Mouse (Mus musculus) T-cell, adult 2 months (primary cell): ENCODE measurements around the gene Slc25a30.

Source experiments
- DNase-seq: peaks from one replicate; pipeline ENCODE4 v3.0.0; 2022; ENCODE audit warnings: low spot score

The Slc25a30 gene

DNA sequence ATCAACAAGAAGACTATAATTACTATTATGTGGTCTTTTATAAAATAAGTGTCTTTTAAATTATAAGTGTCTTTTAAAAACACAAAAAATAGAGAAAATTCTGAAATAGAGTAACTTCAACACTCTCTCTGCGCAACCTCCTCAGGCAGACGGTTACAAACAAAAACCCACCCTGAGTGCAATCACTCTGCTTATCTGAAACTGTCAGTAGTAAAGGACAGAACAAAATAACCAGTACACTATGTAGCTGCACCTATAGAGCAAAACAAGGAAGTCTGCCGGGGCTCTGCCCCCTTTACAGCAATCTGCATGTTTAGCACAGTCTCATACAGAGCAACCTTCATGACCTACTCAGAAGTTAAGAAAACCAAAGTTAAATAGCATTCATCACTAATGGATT lies 44.9 kb downstream of the Slc25a30 start:
- no peak for DNase-seq

DNA sequence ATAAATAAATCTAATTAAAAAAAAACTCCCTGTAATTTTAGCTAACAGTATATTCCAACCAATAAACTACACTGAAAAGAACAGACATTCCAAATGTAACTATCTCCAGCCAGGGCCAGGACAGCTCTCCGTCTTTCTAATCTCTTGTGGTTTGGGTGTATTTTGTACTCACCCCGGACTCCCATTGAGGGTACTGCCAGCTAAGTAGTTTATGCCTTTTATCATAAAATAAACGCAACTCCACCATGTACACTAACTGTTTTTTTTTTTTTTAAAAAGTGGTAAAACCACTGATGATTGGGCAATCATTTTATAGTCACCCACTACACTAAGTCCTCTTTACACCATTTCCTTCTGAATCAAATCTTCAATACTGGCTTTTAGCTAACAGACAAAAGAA lies 51.2 kb downstream of the Slc25a30 start:
- DNase-seq = no peak

DNA sequence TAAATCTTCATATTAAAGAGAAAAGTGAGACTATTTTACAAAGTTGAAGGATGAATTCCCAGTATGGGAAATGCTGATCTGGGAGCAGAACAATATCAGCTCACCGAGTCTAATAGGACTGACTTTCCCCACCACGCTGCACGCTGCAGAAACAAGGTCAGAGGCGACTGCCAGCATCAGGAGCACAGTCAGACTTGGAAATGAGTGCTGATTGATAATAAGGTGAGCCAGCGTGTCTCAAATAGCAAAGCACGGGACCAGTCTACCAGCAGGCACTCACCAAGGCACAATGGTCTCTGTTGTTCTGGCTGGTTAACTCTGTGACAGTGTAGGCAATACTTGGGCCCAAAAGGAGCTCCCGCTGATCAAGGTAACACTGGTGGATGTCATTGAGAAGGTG lies 54.2 kb downstream of the Slc25a30 start:
- DNase-seq = no peak

DNA sequence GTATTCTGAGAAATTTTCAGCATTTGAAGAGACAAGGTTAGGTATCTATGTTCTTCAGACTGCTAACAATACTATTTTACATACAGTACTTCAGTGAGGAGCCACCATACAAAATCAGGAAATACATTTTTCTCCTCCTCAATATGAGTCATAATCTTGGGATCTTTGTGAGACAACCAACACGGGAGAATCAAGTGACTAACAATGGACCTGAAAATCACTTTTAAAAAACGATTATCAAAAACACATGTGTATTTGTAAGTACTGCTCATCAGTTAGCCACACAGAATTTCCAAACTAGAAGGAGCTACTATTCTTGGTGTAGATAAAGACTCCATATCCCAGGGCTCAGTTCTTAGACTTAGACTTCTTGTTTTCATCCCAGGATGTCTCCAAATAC lies 55.5 kb downstream of the Slc25a30 start:
- DNase-seq = no peak

DNA sequence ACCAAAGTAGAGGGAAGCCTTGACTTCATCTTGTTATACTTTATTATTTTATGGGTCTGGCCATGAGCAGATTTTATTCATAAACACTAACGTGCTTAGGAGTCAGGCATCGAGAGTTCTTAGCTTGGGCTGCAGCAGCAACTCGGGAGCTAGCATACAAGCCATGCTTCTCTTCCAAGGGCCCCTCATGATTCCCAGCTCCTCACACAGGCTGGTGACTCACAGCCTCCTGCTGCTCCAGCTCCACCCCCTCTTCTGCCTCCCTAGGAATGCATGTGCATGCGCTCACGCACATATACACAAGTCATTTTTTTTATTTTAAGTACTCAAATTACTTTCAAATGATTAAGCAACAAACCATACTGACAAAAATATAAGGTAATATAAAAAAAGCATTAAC lies 58.7 kb downstream of the Slc25a30 start:
- DNase-seq = no peak

DNA sequence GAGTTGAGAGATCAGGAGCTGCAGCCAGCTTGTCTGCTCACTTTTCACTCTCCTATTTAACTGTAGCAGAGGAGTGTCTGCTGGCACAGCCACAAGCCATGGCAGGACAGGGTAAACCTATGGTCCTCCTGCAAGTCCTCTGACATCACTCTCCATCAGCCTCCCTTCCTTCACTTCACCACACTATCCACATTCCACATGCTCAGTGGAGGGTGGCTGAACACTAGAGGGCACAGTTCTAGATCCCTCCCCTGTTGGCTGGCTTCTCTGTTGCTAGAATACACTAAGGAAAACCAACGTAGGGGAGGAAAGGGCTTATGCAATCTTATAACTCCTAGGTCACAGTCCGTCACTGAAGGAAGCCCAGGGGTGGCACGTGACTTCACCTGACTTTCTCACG lies 59.8 kb downstream of the Slc25a30 start:
- DNase-seq = no peak

DNA sequence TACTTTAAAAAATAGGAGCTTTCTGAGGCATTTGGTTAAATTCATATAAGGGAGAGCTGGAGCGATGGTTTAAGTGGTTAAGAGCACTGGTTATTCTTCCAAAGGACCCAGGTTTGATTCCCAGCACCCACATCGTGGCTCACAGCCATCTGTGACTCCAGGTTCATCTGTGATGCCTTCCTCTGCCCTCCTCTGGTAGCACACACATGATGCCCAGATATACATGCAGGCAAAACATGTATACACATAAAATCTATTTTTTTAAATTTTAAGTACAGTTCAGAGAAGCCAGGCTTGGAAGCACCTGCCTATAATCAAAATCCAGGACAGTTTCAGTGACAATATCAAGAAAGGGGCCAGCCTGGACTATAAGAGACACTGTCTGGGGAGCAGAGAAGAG lies 64.0 kb downstream of the Slc25a30 start:
- DNase-seq = no peak

DNA sequence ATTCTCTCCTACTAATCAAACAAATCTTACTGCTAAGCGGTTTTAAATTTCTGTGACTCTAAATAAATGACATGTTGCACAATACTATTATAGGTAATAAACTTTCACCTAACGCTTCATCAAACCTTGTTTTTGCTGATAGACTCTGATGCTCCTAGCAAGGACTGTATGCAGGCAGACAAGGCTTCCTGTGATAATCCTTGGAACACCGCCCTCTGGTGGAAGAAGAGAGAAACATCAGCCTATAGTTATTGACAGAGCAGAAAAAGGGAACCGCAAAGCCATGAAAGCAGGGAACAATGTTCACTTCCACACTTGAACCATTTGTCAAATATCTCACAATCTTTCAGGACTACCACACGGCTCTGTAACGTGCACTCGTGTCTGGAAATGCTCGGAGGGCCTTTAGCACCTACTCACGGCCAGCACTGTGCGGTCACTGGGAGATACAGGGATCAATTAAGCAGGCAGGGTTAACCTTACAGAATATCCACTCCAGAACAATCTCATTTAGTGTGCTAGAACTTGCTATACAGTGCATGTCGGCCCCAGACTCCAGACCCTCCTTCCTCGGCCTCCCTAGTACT lies 64.8 kb downstream of the Slc25a30 start:
- peak; percentile 62 for DNase-seq

DNA sequence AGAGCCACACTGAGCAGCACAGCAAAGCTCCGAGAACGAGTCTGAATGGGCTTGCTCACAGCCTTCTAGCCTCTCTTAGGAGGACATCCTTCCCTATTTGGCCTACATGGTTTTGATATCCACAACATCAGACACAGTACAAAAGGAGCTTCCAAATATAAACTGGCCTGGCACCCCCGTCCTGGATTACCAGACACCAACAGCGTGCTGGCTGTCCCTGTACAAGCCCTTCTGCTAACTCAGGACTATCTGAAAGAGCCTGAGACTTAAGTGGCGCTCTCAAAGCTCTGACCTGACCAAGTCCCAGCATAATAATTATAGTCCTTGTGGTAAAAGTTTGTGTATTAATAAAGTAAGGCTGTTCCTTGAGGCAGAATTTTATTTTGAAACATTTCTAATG lies 66.7 kb downstream of the Slc25a30 start:
- no peak for DNase-seq

DNA sequence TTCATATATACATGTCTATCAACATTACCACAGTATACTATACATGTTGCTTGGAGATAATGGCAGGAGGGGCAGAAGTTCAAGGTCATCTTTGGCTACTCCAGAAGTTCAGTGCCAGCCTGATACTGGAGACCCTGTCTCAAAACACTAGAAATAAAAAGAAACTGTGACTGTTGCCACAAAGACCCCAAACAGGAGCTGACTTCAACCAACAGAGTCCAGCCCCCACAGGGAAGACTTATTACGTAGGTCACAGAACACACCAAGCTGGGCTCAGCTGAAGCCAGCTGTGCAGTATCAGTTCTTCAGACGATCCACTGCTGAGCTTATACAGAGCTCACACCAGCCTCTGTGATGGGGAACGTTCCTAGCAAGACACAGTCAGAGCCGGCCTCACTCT lies 70.4 kb downstream of the Slc25a30 start:
- no peak for DNase-seq

DNA sequence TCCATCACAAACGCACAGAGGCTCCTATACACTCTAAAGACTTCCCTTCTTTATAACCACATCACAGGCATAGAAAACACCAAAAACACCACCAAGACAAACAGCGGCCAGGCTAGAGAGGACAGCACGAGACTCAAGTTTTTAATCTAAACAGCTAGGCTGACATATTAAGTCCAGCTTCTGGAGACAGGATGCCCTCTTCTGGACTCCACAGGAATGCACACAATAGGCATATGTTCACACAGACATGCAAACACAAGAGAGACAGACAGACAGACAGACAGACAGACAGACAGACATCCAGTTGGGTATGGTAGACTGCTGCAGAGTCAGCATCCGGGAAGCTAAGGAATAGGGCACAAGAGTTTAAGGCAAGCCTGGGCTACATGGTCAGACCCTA lies 73.2 kb downstream of the Slc25a30 start:
- DNase-seq = no peak

DNA sequence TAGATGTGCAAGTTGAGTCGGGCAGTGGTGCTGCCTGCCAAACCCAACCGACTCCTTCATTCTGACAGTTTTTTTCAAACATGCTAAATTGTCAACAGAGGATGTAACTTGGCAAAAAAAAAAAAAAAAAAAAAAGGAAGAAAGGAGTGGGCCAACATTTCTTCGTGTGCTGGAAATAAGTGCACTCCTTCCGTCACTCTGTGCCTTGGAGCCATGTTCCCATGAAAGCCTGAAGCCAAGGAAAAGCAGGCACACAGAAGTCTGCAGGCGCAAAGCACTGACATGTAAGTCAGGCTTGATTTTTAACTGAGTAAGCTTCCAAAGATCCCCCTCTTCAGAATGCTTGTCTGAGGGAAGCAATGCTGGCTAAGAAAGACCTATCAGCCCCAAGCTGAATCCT lies 74.2 kb downstream of the Slc25a30 start:
- no peak for DNase-seq

DNA sequence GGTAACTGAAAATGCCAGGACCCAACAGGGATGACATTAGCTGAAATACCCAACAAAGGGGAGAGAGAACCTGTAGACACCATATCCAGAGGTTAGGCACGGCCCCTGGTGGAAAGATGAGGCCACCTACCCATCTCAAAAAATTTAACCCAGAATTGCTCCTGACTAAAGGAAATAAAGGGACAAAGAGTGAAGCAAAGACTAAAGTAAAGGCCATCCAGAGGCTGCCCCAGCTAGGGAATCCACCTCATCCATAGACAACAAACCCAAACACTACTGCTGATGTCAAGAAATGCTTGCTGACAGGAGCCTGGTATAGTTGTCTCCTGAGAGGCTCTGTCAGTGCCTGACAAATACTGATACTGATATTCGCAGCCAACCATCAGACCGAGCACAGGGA lies 75.1 kb downstream of the Slc25a30 start:
- DNase-seq = no peak
